Mouse (Mus musculus) liver, embryonic 15.5 days (tissue): Measurements from ENCODE around the gene Gm20834. TPM values are rescaled to one million over a fixed set of nuclear protein-coding genes. Genes with fewer than 3 reads are reported as not detected.
"Not testable (repeated sequence)": the region's sequence is repeated elsewhere in the genome, so short reads cannot be mapped to it uniquely, and the experiment has no call there.

ENCODE experiments used
- ATAC-seq: fragments of 200-750 bp; cut with Nextera tagmentation; 2 replicates; pipeline ENCODE4 v1.8.0; 2017; ENCODE audit warnings: moderate number of reproducible peaks, mild to moderate bottlenecking, moderate library complexity; ENCODE audit not compliant: insufficient read depth
- H3K27ac ChIP-seq: fragments of 300-500 bp; sonication (generic); replicated peaks from 2 replicates; pipeline ENCODE4 v1.5.1; 2015; ENCODE audit warnings: mild to moderate bottlenecking, inconsistent platforms
- H3K27me3 ChIP-seq: fragments of 300-500 bp; sonication (generic); 2 replicates; pipeline ENCODE4 v1.6.1; 2015; ENCODE audit warnings: mild to moderate bottlenecking, inconsistent platforms
- H3K36me3 ChIP-seq: fragments of 300-500 bp; sonication (generic); replicated peaks from 2 replicates; pipeline ENCODE4 v1.6.1; 2015; ENCODE audit warnings: moderate library complexity, mild to moderate bottlenecking, inconsistent platforms
- H3K4me1 ChIP-seq: fragments of 300-500 bp; sonication (generic); replicated peaks from 2 replicates; pipeline ENCODE4 v1.6.1; 2015; ENCODE audit warnings: inconsistent platforms
- H3K4me2 ChIP-seq: fragments of 300-500 bp; sonication (generic); 2 replicates; pipeline ENCODE4 v1.6.1; 2015; ENCODE audit warnings: moderate library complexity, mild to moderate bottlenecking, inconsistent platforms
- H3K4me3 ChIP-seq: fragments of 300-500 bp; sonication (generic); replicated peaks from 2 replicates; pipeline ENCODE4 v1.5.1; 2015; ENCODE audit warnings: mild to moderate bottlenecking, inconsistent platforms
- H3K9ac ChIP-seq: fragments of 300-500 bp; sonication (generic); 2 replicates; pipeline ENCODE4 v1.6.1; 2015; ENCODE audit warnings: moderate library complexity, mild to moderate bottlenecking, inconsistent platforms
- H3K9me3 ChIP-seq: fragments of 300-500 bp; sonication (generic); replicated peaks from 2 replicates; pipeline ENCODE4 v1.6.1; 2016; ENCODE audit warnings: inconsistent platforms
- WGBS: fragments of 180-500 bp; shearing (Covaris S2); methylation state at CpG from one replicate; pipeline ENCODE4 v1.1.7; 2015; ENCODE audit warnings: mixed read lengths; ENCODE audit not compliant: insufficient replicate concordance; 5-methylcytosine and 5-hydroxymethylcytosine counted together
- polyA plus RNA-seq: library from polyadenylated mRNA; unstranded; fragments of >200 nt; fragmentation: Nextera tagmentation; extraction: Ambion mirVana; gene quantifications from 2 replicates; pipeline ENCODE4 v1.2.1, GENCODE M21; 2015

Gene Gm20834
- not detected in 2 replicates for polyA plus RNA-seq

- ATAC-seq, H3K4me3 ChIP-seq, H3K27ac ChIP-seq, H3K36me3 ChIP-seq, H3K9me3 ChIP-seq, H3K9ac ChIP-seq, H3K4me2 ChIP-seq, H3K4me1 ChIP-seq, H3K27me3 ChIP-seq: not testable (repeated sequence)
- 19% methylated on average over 4 of the region's 4 CpGs for WGBS
These were observed at the start of gene Gm20834 for GRCm38 (mm10) chrY:10324489-10324888. Gm20834 (minus strand) TSS chrY:10324589.

Other genes with a start within 250 kb of the Gm20834 start
- not detected in 2 replicates for gene Gm21310, start 177.4 kb downstream of the Gm20834 start, polyA plus RNA-seq
- not detected in 2 replicates for gene Gm28510, start 88.1 kb upstream of the Gm20834 start, polyA plus RNA-seq
- not detected in 2 replicates for gene Gm20737, start 211.5 kb upstream of the Gm20834 start, polyA plus RNA-seq
- gene Gm21775, start 228.9 kb upstream of the Gm20834 start, polyA plus RNA-seq, result not detected in 2 replicates